Mouse (Mus musculus): ENCODE measurements around the gene Zfp970. TPM values are rescaled to one million over a fixed set of nuclear protein-coding genes. Genes with fewer than 3 reads are reported as not detected.
"Not testable (repeated sequence)": the region's sequence is repeated elsewhere in the genome, so short reads cannot be mapped to it uniquely, and the experiment has no call there.

Gene Zfp970
- polyA plus RNA-seq, 1 experiment from 2014 or later, result 8.2 TPM

DNA sequence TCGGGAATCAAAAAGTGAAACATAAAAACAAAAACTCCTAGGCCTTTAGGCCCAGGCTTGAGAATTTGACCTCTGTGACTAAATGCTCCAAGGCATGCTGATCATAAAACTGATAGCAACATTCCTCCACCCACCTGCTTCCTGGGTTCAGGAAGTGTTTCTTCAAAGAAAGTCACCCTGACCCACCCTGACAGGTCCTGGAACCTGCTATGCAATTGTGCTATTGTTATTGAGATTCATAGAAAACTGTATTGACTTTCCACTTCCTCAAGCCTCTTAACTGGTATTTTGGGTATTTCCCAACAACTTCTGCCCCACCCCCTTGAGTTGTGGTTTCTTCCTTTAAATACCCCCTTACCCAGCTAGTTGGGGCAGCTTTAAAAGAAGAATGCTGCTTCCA, 54.4 kb downstream of the Zfp970 start:
- not testable (repeated sequence) for H3K36me3 ChIP-seq; H3K4me2 ChIP-seq (replicated peaks); H3K27me3 ChIP-seq; H3K4me1 ChIP-seq; H3K27ac ChIP-seq (replicated peaks); ATAC-seq (ENCODE audit: low FRiP score, low read depth); H3K9ac ChIP-seq (replicated peaks); H3K4me3 ChIP-seq
- peaks cover 15% of the 10 kb centered on the region; the same call in 1 of the 2 replicates for H3K9me3 ChIP-seq
- WGBS, result 87% methylated on average over 1 of the region's 1 CpGs

DNA sequence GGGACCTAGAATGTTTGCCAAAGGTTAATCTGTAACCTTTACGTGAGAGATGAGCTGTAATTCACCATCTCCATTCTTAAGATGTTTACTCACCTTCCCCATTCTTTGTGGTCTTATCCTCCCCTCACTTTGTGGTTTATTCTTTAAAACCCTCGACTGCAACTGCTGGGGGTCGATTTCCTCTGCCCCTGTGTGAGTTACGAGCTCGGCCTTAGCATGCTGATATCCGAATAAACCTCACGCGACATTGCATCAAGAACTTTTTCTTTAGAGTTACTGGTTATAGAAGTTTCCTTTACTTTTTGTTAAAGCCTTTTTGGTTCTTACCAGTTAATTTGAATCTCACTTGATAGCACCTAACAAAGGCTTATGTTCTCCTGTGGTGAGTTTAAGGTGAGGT, 55.5 kb downstream of the Zfp970 start:
- Histone ChIP-seq H3K4me2 (replicated peaks) (no peak overlapping the region), H3K36me3 (no peaks in the 10 kb centered on the region), H3K9ac (replicated peaks) (no peak overlapping the region), H3K4me1 (no peaks in the 10 kb centered on the region), H3K27ac (replicated peaks) (no peak overlapping the region), H3K27me3 (no peaks in the 10 kb centered on the region), H3K4me3 (no peak overlapping the region), H3K9me3 (peaks cover 15% of the 10 kb centered on the region; the same call in 1 of the 2 replicates)
- ATAC-seq (ENCODE audit: low FRiP score, low read depth), result no peak
- 83% methylated on average over 8 of the region's 8 CpGs for WGBS

DNA sequence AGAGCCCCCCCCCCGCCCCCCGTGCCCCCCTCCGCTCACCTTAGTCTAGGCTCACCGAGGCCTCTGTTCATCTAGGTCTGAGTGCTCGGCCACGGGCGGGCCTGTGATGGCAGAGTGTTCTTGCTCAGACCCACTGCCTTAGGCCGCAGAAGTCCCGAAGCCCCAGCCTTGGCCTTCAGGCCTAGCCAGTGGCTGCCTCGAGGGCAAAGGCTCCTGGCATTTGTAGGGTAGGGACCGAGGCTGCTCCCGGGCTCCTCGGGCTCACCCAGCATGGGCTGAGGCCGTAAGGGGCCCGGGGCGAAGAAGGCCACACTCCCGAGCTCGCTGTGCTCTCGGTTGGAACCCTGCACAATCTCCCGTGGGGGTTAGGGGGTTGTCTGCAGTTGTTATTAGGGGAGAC, 58.5 kb downstream of the Zfp970 start:
- no peak overlapping the region for H3K4me2 ChIP-seq (replicated peaks)
- 89% methylated on average over 20 of the region's 20 CpGs for WGBS

DNA sequence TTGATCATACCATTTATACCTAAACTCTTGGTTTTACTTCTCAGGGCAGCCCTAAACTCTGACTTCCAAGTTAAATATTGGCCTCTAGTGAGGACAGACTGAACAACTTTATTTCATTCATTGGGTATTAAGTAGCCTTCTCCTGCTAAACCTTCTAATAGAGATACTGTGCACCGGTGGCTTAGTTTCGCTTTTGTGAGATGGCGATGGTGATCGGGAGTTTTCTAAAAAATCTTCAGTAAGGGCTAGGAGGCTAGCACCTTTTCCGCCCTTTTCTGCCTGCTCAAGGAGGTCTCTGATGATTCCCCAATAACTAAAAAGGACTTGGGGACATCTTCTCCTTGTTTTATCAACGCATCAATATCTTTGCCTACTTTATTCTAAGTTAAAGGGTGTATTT, 59.1 kb downstream of the Zfp970 start:
- WGBS, result 86% methylated on average over 6 of the region's 6 CpGs
- not testable (repeated sequence) for H3K36me3 ChIP-seq; H3K4me2 ChIP-seq (replicated peaks); ATAC-seq (ENCODE audit: low FRiP score, low read depth); H3K4me3 ChIP-seq; H3K4me1 ChIP-seq; H3K27ac ChIP-seq (replicated peaks); H3K9ac ChIP-seq (replicated peaks); H3K27me3 ChIP-seq
- peaks cover 15% of the 10 kb centered on the region; the same call in 1 of the 2 replicates for H3K9me3 ChIP-seq

More for the DNA sequence above, 58.5 kb downstream of the Zfp970 start:
- Histone ChIP-seq H3K27ac (replicated peaks) (no peak overlapping the region), H3K27me3 (no peaks in the 10 kb centered on the region), H3K9me3 (peaks cover 15% of the 10 kb centered on the region; the same call in 1 of the 2 replicates), H3K36me3 (no peaks in the 10 kb centered on the region), H3K9ac (replicated peaks) (no peak overlapping the region), H3K4me3 (no peak overlapping the region), H3K4me1 (no peaks in the 10 kb centered on the region)
- no peak; the same call in 1 of the 2 replicates for ATAC-seq (ENCODE audit: low FRiP score, low read depth)

DNA sequence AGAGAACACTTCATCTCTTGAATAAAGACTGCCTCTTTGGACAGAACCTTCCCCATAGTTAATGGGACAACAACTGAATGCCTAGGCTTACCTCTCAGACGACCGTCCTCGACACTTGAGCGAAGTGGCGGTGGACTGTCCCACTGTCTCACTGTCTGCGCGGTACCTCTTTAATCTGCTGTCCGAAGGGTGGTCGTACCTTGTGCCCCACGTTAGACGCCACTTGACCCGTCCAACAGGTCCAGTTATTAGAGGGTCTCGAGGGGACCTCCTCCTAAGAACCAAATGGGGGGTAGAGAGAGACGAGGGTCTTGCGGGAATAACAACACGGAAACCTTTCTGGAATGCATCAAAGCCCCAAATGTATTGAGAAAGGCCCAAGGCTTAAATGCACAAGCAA, 59.6 kb downstream of the Zfp970 start:
- ATAC-seq (ENCODE audit: low FRiP score, low read depth); H3K36me3 ChIP-seq: not testable (repeated sequence)
- 90% methylated on average over 16 of the region's 16 CpGs for WGBS

More for the DNA sequence above, 59.6 kb downstream of the Zfp970 start:
- H3K4me2 ChIP-seq (replicated peaks); H3K9ac ChIP-seq (replicated peaks); H3K4me1 ChIP-seq; H3K27ac ChIP-seq (replicated peaks); H3K4me3 ChIP-seq; H3K27me3 ChIP-seq: not testable (repeated sequence)
- peaks cover 15% of the 10 kb centered on the region; the same call in 1 of the 2 replicates for H3K9me3 ChIP-seq

Other genes starting within 250 kb of the Zfp970 start
- not detected in 2 replicates for gene Gm14409, start 197.7 kb upstream of the Zfp970 start, polyA plus RNA-seq (2016; fragmentation: Nextera tagmentation; extraction: Ambion mirVana)
- gene Gm14412, start 140.4 kb upstream of the Zfp970 start, polyA plus RNA-seq (2016; fragmentation: Nextera tagmentation; extraction: Ambion mirVana), result 0.34 and 0.45 TPM in 2 replicates
- 7.9 and 8.6 TPM in 2 replicates for gene Gm14418, start 66.4 kb upstream of the Zfp970 start, polyA plus RNA-seq (2016; fragmentation: Nextera tagmentation; extraction: Ambion mirVana)
- gene Gm14403, start 33.5 kb downstream of the Zfp970 start, polyA plus RNA-seq (2016; fragmentation: Nextera tagmentation; extraction: Ambion mirVana), result 3.7 and 5.2 TPM in 2 replicates
- gene Gm14406, start 113.5 kb downstream of the Zfp970 start, polyA plus RNA-seq (2016; fragmentation: Nextera tagmentation; extraction: Ambion mirVana), result not detected in 2 replicates